Mouse (Mus musculus): Measurements from ENCODE around the gene Btf3.
A peak's percentile ranks its signal among the peaks of the same experiment; 100 is the strongest.

The Btf3 gene

GRCm38 (mm10) chr13:98316480-98317245, at the start of gene Btf3:
TSS of gene Btf3 (minus strand) at chr13:98317006.
- DNase-seq, result peak; percentile 95 to 98

- peak in 1 of 2 experiments; percentile 9 for DNase-seq
These were observed 49.1 kb upstream of the Btf3 start for GRCm38 (mm10) chr13:98365766-98366421.

- DNase-seq, result no peak
These were observed 48.3 kb upstream of the Btf3 start for GRCm38 (mm10) chr13:98365081-98365480.

- no peak for DNase-seq
These were observed 46.2 kb upstream of the Btf3 start for GRCm38 (mm10) chr13:98363046-98363445.

- no peak for DNase-seq
These were observed 44.4 kb upstream of the Btf3 start for GRCm38 (mm10) chr13:98361161-98361560.

GRCm38 (mm10) chr13:98360391-98360790, 43.6 kb upstream of the Btf3 start:
- DNase-seq, result no peak

GRCm38 (mm10) chr13:98359337-98359736, 42.5 kb upstream of the Btf3 start:
- DNase-seq, result no peak

GRCm38 (mm10) chr13:98358424-98359181, 41.8 kb upstream of the Btf3 start:
- no peak for DNase-seq

- no peak for DNase-seq
These were observed 40.9 kb upstream of the Btf3 start for GRCm38 (mm10) chr13:98357433-98358423.

GRCm38 (mm10) chr13:98356973-98357425, 40.2 kb upstream of the Btf3 start:
- no peak for DNase-seq

- DNase-seq, result no peak
These were observed 39.6 kb upstream of the Btf3 start for GRCm38 (mm10) chr13:98356176-98356972.

- DNase-seq, result peak in 1 of 2 experiments; percentile 14
These were observed 38.8 kb upstream of the Btf3 start for GRCm38 (mm10) chr13:98355559-98356111.

GRCm38 (mm10) chr13:98354871-98355558, 38.2 kb upstream of the Btf3 start:
- peak; percentile 21 to 35 for DNase-seq

GRCm38 (mm10) chr13:98354090-98354801, 37.4 kb upstream of the Btf3 start, which contains the start of gene Foxd1:
TSS of gene Foxd1 (plus strand) at chr13:98354242.
- DNase-seq, result peak; percentile 22 to 29

GRCm38 (mm10) chr13:98353709-98354089, 36.9 kb upstream of the Btf3 start:
- DNase-seq, result no peak

GRCm38 (mm10) chr13:98352381-98352975, 35.7 kb upstream of the Btf3 start:
- no peak for DNase-seq

- DNase-seq, result peak in 1 of 2 experiments; percentile 33
These were observed 34.7 kb upstream of the Btf3 start for GRCm38 (mm10) chr13:98351527-98351926.

GRCm38 (mm10) chr13:98349491-98349890, 32.7 kb upstream of the Btf3 start:
- no peak for DNase-seq

GRCm38 (mm10) chr13:98340506-98340905, 23.7 kb upstream of the Btf3 start:
- DNase-seq, result no peak
